16 mouse cellular contexts compared by ENCODE assay signal in genomic region chr17:27250461-27250860, GRCm38 (mm10). TPM values are rescaled to one million over a fixed set of nuclear protein-coding genes. Genes with fewer than 3 reads are reported as not detected.
A peak's percentile ranks its signal among the peaks of the same experiment; 100 is the strongest.
DNase-seq lines count a peak whose midpoint lies in the region; ATAC-seq and TF ChIP-seq lines count a peak whose summit lies in the region.
"Had no signal": no experiment of that assay in that cellular context is flagged by ENCODE, and none has a peak within 500 bp of the region (broad histone marks: within the 10 kb centered on the region; RNA-seq: fewer than 3 reads in every experiment).

No protein-coding gene starts in this region.

- ATAC-seq in neural tube, embryonic 11.5 days (ENCODE audit: insufficient read depth, low FRiP score, low TSS enrichment): no peak
- ATAC-seq in neural tube, embryonic 15.5 days (ENCODE audit: low FRiP score): no peak
- ATAC-seq in midbrain, postnatal 0 days (ENCODE audit: low FRiP score): no peak
- ATAC-seq in megakaryocyte progenitor cell, adult 5-6 weeks (replicated peaks; ENCODE audit: poor library complexity): no peak
- ATAC-seq: intestine, embryonic 16.5 days had no signal

- no peaks in the 10 kb centered on the region for H3K27me3 ChIP-seq in neural tube, embryonic 11.5 days (ENCODE audit: control insufficient read depth, insufficient read depth, low read length)
- H3K27me3 ChIP-seq in neural tube, embryonic 15.5 days (replicated peaks): no peaks in the 10 kb centered on the region
- no peaks in the 10 kb centered on the region for H3K27me3 ChIP-seq in midbrain, postnatal 0 days (ENCODE audit: insufficient read depth, low read length)
- H3K27me3 ChIP-seq: lung, embryonic 15.5 days; midbrain, embryonic 12.5 days had no signal

- no peak overlapping the region for H3K4me2 ChIP-seq in neural tube, embryonic 11.5 days (ENCODE audit: low read depth)
- no peak overlapping the region for H3K4me2 ChIP-seq in neural tube, embryonic 15.5 days
- no peak overlapping the region for H3K4me2 ChIP-seq in midbrain, postnatal 0 days (ENCODE audit: low read depth, low read length, poor library complexity, severe bottlenecking)
- H3K4me2 ChIP-seq: lung, embryonic 15.5 days; midbrain, embryonic 12.5 days had no signal

- H3K9ac ChIP-seq in neural tube, embryonic 11.5 days (ENCODE audit: low read length): no peak overlapping the region
- H3K9ac ChIP-seq in neural tube, embryonic 15.5 days (replicated peaks): no peak overlapping the region
- H3K9ac ChIP-seq in midbrain, postnatal 0 days (replicated peaks; ENCODE audit: low read length, poor library complexity, severe bottlenecking): no peak overlapping the region
- H3K9ac ChIP-seq: lung, embryonic 15.5 days; midbrain, embryonic 12.5 days had no signal

- peak; percentile 38; the same call in 1 of the 2 replicates for TF ChIP-seq CTCF in gastrocnemius, adult 2 months (IDR thresholded peaks at IDR 0.05)
- TF ChIP-seq CTCF in midbrain, postnatal 0 days (IDR thresholded peaks at IDR 0.05): peak; percentile 53

- intact Hi-C loops in gastrocnemius, adult 2 months (cut with DNase I): no loop called here
- intact Hi-C loops in gastrocnemius, postnatal 36 days (cut with DNase I): no loop called here

- H3K4me3 ChIP-seq in gastrocnemius, adult 2 months: no peak overlapping the region
- no peak overlapping the region for H3K4me3 ChIP-seq in neural tube, embryonic 11.5 days (ENCODE audit: low read depth, low read length)
- no peak overlapping the region for H3K4me3 ChIP-seq in neural tube, embryonic 15.5 days (replicated peaks)
- no peak overlapping the region for H3K4me3 ChIP-seq in midbrain, postnatal 0 days (ENCODE audit: low read depth, low read length)
- H3K4me3 ChIP-seq: lung, embryonic 15.5 days; midbrain, embryonic 12.5 days had no signal

- no peak overlapping the region for H3K27ac ChIP-seq in gastrocnemius, adult 2 months
- H3K27ac ChIP-seq in neural tube, embryonic 11.5 days (ENCODE audit: low read depth, low read length): 0 out of 2 replicates have a peak overlapping the region, but pooled peaks have one; percentile 14
- no peak overlapping the region; the same call in 1 of the 2 replicates for H3K27ac ChIP-seq in neural tube, embryonic 15.5 days (replicated peaks)
- no peak overlapping the region for H3K27ac ChIP-seq in midbrain, postnatal 0 days (ENCODE audit: low read depth, low read length)
- H3K27ac ChIP-seq: lung, embryonic 15.5 days; midbrain, embryonic 12.5 days had no signal

- no peak for DNase-seq in gastrocnemius, adult 2 months
- DNase-seq in gastrocnemius, postnatal 36 days: no peak
- peak; percentile 50 to 71 for DNase-seq in kidney, postnatal 4 days
- no peak for DNase-seq in kidney, adult 18-20 months
- DNase-seq in neural tube, embryonic 11.5 days (ENCODE audit: low spot score): no peak
- no peak for DNase-seq in midbrain, postnatal 0 days (ENCODE audit: low spot score)
- DNase-seq: embryo, embryonic 11 days; heart, postnatal 10 days; layer of hippocampus, adult 9-11 months; right cerebral cortex, postnatal 4 days; thymus, postnatal 36 days had no signal

- WGBS in neural tube, embryonic 11.5 days: 34% methylated on average over 4 of the region's 4 CpGs
- WGBS in neural tube, embryonic 15.5 days: 40% methylated on average over 4 of the region's 4 CpGs
- WGBS in midbrain, postnatal 0 days: 27% methylated on average over 4 of the region's 4 CpGs

- no peaks in the 10 kb centered on the region for H3K9me3 ChIP-seq in neural tube, embryonic 11.5 days (ENCODE audit: control insufficient read depth, low read length)
- no peaks in the 10 kb centered on the region for H3K9me3 ChIP-seq in neural tube, embryonic 15.5 days (replicated peaks)
- H3K9me3 ChIP-seq in midbrain, postnatal 0 days (ENCODE audit: low read length): no peaks in the 10 kb centered on the region
- H3K9me3 ChIP-seq: lung, embryonic 15.5 days; midbrain, embryonic 12.5 days had no signal

- H3K36me3 ChIP-seq in neural tube, embryonic 11.5 days (ENCODE audit: control insufficient read depth, insufficient read depth, low read length): no peaks in the 10 kb centered on the region
- no peaks in the 10 kb centered on the region for H3K36me3 ChIP-seq in neural tube, embryonic 15.5 days
- H3K36me3 ChIP-seq in midbrain, postnatal 0 days (ENCODE audit: insufficient read depth, low read length): no peaks in the 10 kb centered on the region
- H3K36me3 ChIP-seq: lung, embryonic 15.5 days; midbrain, embryonic 12.5 days had no signal

- peaks cover under 1% of the 10 kb centered on the region; the same call in 1 of the 2 replicates for H3K4me1 ChIP-seq in neural tube, embryonic 11.5 days (ENCODE audit: control insufficient read depth, insufficient read depth, low read length)
- peaks cover 6% of the 10 kb centered on the region; the same call in 1 of the 2 replicates for H3K4me1 ChIP-seq in neural tube, embryonic 15.5 days
- 0 out of 2 replicates have a peak, but pooled peaks cover 2% of the 10 kb centered on the region for H3K4me1 ChIP-seq in midbrain, postnatal 0 days (ENCODE audit: insufficient read depth, low read length)
- H3K4me1 ChIP-seq: lung, embryonic 15.5 days had no signal

RNA-seq across cellular contexts. Expression of gene Lemd2, which starts 46.2 kb away (rescaled TPM):
- total RNA-seq in gastrocnemius, adult 2 months (2021): 10 to 100 TPM; 22.4 to 23.9 TPM
- 10 to 100 TPM; 17.8 to 20.4 TPM for total RNA-seq in gastrocnemius, postnatal 36 days (2021)
- 15.9 and 17.9 TPM in 2 replicates for polyA plus RNA-seq in neural tube, embryonic 11.5 days (2014; fragmentation: Nextera tagmentation; extraction: Ambion mirVana)
- polyA plus RNA-seq in neural tube, embryonic 15.5 days (2015; fragmentation: Nextera tagmentation; extraction: Ambion mirVana): 16.9 and 19.7 TPM in 2 replicates
- 85.7 and 94.3 TPM in 2 replicates for total RNA-seq in midbrain, postnatal 0 days (2014; rRNA removed)
- polyA plus RNA-seq in midbrain, postnatal 0 days (2015; fragmentation: Nextera tagmentation; extraction: Ambion mirVana): 18.4 and 20.6 TPM in 2 replicates
- total RNA-seq in megakaryocyte progenitor cell, adult 5-6 weeks (2015): 12.1 and 13.0 TPM in 2 replicates
- 21.4 and 21.8 TPM in 2 replicates for total RNA-seq in megakaryocyte progenitor cell, adult 5-6 weeks (2017)

Comparison
In these comparisons a context has a peak if more than half of its experiments do, and no peak if none do; other contexts are left out.
1. DNase-seq: peak in kidney, postnatal 4 days (2 of 2); none in gastrocnemius, adult 2 months (single experiment), gastrocnemius, postnatal 36 days (0 of 2), kidney, adult 18-20 months (single experiment), neural tube, embryonic 11.5 days (single experiment) and midbrain, postnatal 0 days (single experiment).